Mouse (Mus musculus): ENCODE data around the gene Cbx4. TPM values are rescaled to one million over a fixed set of nuclear protein-coding genes. Genes with fewer than 3 reads are reported as not detected.

The Cbx4 gene
- total RNA-seq, 2 experiments from 2014 or later, result 69.7 to 76.8 TPM

Other genes with a start within 250 kb of the Cbx4 start
- gene Rbfox3, start 174.6 kb downstream of the Cbx4 start, total RNA-seq (2021), result 1 to 10 TPM; 6.6 to 8.2 TPM
- gene Enpp7, start 98.0 kb downstream of the Cbx4 start, total RNA-seq (2021), result not detected
- gene Cbx2, start 63.3 kb downstream of the Cbx4 start, total RNA-seq (2021), result 10 to 100 TPM in 1 of 2 experiments, 1 to 10 TPM in 1; 9.5 to 10.1 TPM
- gene Cbx8, start 45.3 kb downstream of the Cbx4 start, total RNA-seq (2021), result 10 to 100 TPM; 10.8 to 15.5 TPM
- gene Tbc1d16, start 142.3 kb upstream of the Cbx4 start, total RNA-seq (2021), result 10 to 100 TPM; 25.9 to 29.7 TPM
- 1 to 10 TPM; 2.0 to 2.6 TPM for gene Ccdc40, start 142.4 kb upstream of the Cbx4 start, total RNA-seq (2021)
- gene Gaa, start 181.7 kb upstream of the Cbx4 start, total RNA-seq (2021), result 10 to 100 TPM; 87.5 to 87.7 TPM
- gene Eif4a3, start 213.9 kb upstream of the Cbx4 start, total RNA-seq (2021), result 100 to 1,000 TPM; 172 TPM
- gene Card14, start 221.5 kb upstream of the Cbx4 start, total RNA-seq (2021), result under 1 TPM; 0.48 to 0.90 TPM

Data from adrenal gland, postnatal 4 days (tissue).